Mouse (Mus musculus) bone marrow, adult 2 months (tissue): ENCODE results near the gene Rnf17.

Experiments used
- CTCF ChIP-seq: fragments of 200-500 bp; IDR thresholded peaks from 2 replicates; pipeline ENCODE4 v1.5.1; 2011; ENCODE audit warnings: low read length, control low read depth; ENCODE audit not compliant: control insufficient read depth, insufficient read depth
- POLR2A ChIP-seq: fragments of 200-500 bp; IDR thresholded peaks from 2 replicates; pipeline ENCODE4 v1.6.1; 2011; ENCODE audit warnings: low read depth, mild to moderate bottlenecking, control low read depth, low read length, borderline replicate concordance; ENCODE audit not compliant: control insufficient read depth

- TF ChIP-seq CTCF (no peak), POLR2A (no peak)
Measured at GRCm38 (mm10) chr14:56402311-56403071, at the start of gene Rnf17.
